Mouse (Mus musculus) WW6 (cell line): ENCODE data around the gene Sptb.

ENCODE experiments used
- DNase-seq: peaks from one replicate; pipeline ENCODE4 v3.0.0-alpha.2; 2013; ENCODE audit warnings: low read depth, low spot score

The Sptb gene

GRCm38 (mm10) chr12:76673794-76674222 lies 36.5 kb downstream of the Sptb start:
- no peak for DNase-seq

GRCm38 (mm10) chr12:76672008-76672407 lies 38.3 kb downstream of the Sptb start:
- DNase-seq, result no peak

DNA sequence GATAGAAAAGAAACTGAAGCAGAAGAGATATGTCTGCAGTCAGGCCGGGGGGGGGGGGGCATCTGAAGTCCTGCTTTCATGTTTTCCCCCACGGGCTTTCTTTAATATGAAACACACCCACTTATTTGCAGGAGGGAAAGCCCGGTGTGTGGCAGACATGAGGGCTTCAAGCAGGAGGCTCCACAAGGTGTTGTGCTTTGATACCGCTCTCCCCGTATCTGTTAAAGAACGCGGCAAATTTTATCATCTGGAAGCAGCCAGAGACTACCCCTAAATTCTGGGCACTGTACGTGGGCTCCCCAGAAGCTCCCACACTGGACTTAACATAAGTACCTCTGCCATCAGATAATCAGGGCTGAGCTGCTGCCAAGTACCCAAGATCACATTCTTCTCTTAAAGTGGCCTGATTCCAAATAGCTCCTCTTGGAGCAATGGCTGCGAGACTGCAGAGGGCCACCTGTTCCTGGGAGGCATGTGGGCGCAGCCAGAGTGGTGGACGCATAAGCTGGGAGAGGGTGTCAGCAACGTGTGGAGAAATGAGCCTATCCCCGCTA lies 39.7 kb downstream of the Sptb start:
- DNase-seq, result no peak

GRCm38 (mm10) chr12:76669956-76670530 lies 40.3 kb downstream of the Sptb start:
- DNase-seq, result no peak

GRCm38 (mm10) chr12:76668654-76669419 lies 41.5 kb downstream of the Sptb start:
- DNase-seq, result no peak

- no peak for DNase-seq
These were observed 58.5 kb downstream of the Sptb start for GRCm38 (mm10) chr12:76651788-76652345.

- no peak for DNase-seq
These were observed 60.3 kb downstream of the Sptb start for GRCm38 (mm10) chr12:76649708-76650687.

- no peak for DNase-seq
These were observed 64.9 kb downstream of the Sptb start for GRCm38 (mm10) chr12:76645222-76646110.

- DNase-seq, result no peak
These were observed 66.7 kb downstream of the Sptb start for GRCm38 (mm10) chr12:76643679-76644078.

DNA sequence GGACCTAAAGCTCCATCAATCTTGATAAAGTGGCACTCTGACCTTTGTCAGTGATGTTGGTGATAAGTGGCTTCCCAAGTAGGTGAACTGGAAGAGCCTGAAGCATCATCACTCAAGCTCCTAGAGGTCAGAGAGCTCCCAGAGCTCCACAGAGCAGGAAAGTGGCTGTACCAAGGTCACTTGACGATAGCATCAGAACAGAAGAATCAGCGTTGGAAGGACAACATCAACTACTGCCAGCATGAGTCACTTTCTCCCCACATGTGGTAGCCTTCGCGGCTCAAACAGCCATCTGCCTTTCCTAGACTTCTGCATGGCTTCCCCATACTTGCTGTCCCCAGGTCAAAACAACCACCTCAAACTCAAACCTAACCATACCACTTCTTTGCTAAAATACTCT lies 67.7 kb downstream of the Sptb start:
- no peak for DNase-seq

GRCm38 (mm10) chr12:76640620-76641019 lies 69.7 kb downstream of the Sptb start:
- DNase-seq, result no peak

GRCm38 (mm10) chr12:76634899-76635693 lies 75.3 kb downstream of the Sptb start:
- no peak for DNase-seq

GRCm38 (mm10) chr12:76623374-76623773 lies 87.0 kb downstream of the Sptb start:
- DNase-seq, result no peak

DNA sequence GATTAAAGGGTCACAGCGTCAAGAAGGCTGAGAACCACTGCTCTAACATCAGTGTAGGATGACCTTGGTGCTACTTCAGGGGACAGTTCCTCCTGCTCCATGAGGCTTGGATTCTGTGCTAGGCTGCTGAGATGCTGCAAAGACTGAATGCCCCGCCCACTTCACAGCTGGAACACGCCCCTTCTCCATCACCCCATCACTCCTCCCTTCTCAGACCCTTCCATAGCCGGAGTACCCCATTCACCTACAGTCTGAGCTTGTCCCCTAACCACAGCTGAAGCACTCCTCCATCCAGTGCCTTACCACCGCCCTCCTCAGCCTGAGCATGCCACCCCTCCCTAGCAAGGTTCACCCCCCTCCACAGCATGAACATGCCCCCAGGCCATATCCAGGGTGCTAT lies 90.5 kb downstream of the Sptb start:
- no peak for DNase-seq

DNA sequence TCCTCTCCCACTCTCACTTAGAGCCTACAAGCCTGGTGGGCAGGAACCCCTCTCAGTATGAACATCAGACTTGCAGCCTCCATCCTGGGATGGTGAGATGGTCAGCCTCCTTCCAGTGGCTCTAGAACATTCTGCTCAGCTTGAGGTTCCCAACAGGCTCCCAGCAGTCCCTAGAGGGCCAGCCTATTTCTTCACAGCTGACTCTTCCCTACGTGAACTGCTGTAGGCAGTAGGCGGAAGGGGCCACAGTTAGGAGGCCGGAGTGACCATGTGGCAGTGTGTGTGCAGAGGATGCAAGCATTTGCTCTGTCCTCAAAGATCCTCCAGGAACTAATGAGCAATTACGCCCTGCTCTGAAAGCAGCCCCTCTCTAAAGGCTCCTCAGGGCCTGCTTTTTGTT lies 92.2 kb downstream of the Sptb start:
- DNase-seq, result no peak

DNA sequence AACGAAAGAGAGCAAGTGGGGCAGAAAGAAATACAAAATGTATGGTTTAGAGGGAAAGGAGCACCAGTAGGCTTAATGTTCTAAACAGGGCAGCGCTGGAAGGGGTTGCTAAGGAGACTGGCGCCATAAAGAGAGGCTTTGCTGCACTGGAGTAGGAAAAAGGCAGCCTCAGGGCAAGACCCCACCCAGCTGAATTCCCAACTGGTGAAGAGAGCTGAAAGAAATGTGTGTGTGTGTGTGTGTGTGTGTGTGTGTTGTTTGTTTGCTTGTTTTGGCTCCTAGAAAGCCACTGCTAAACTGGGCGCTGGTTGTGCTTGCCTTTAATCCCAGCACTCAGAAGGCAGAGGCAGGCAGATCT lies 94.8 kb downstream of the Sptb start:
- no peak for DNase-seq

DNA sequence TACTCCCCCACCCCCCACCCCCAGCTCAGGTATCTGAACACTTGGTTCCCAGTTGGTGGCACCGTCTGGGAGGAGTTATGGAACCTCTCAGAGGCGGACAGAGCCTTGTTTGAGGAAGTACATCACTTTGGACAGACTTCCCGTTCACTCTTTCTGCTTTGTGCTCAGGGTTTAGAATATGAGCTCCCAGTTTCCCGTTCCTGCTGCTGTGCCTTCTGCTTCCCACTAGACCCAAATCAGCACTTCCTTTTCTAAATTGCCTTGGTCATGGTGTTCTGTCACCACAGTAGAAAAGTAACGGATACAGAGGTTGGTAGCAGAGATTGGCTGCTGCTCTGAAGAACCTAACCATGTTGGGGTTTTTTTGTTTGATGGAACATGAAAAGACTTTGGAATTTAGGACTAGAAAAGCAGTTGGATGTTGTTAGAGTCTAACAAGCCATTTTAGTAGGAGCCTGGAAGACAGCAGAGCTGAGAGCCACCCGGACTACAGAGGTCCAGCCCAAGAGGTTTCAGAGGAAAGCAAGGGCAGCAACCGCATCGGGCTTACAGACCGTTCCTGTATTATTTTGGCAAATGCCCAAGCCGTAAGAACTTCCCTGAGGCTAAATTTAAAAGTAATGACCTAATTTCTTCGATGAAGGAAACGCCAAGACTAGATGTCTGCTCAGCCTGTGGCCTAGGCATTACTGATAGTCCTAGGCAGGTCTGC lies 95.3 kb downstream of the Sptb start:
- DNase-seq, result no peak

DNA sequence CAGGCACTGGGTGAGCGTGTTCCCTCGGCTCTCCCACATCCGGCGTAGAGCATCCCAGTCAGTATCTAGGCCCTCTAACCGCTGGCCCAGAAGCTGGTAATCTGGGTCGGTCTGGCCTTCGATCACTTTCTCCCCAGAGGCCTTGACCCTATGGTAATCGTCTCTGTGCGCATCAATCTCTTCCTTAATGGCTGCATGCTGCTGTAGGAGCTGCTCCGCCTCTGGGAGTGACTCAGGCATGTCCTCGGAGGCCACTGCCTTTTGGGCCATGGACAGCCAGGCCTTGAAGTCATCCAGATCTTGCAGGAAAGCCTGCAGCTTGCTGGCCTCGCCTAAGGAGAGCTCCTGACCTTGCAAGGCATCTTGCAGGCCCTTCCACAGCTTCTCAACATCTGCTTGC lies 97.7 kb downstream of the Sptb start:
- no peak for DNase-seq

DNA sequence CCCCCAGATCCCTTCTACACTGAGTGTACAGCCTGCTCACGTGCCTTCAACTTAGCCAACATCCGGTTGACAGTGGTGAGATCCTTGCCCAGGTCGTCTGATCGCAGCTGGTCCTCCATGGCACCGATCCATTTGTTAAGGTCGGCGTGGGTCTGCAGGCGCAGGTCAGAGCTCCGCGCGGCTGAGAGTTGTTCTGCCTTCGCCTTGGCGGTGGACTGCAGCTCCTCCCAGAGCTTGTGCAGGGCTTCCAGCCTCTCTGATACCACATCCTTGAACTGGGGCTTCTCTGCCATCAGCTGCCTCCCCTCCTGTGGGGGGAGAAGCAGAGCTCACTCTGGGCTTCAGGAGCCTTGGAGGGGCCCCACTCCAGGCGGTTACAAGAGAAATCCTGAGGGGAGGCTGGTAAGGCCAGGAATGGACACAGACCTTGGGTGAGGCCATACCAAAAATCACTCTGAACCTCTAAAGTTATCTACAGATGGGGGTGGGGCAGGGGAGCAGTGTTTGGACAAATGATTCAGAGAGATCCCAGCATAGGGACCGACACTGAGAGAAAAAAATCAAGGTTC lies 101.3 kb downstream of the Sptb start:
- DNase-seq, result no peak
